Mouse (Mus musculus) liver, embryonic 13.5 days (tissue): Measurements from ENCODE around the gene Cpa3. TPM values are rescaled to one million over a fixed set of nuclear protein-coding genes. Genes with fewer than 3 reads are reported as not detected.

ENCODE experiments used
- ATAC-seq: fragments of 200-750 bp; cut with Nextera tagmentation; 2 replicates; pipeline ENCODE4 v1.8.0; 2017; ENCODE audit warnings: low read depth, mild to moderate bottlenecking, moderate number of reproducible peaks, moderate library complexity
- DNase-seq: peaks from one replicate; pipeline ENCODE4 v3.0.0; 2022
- H3K27ac ChIP-seq: fragments of 300-500 bp; sonication (generic); 2 replicates; pipeline ENCODE4 v1.5.1; 2015; ENCODE audit warnings: moderate library complexity, mild to moderate bottlenecking, inconsistent platforms
- H3K27me3 ChIP-seq: fragments of 300-500 bp; sonication (generic); 2 replicates; pipeline ENCODE4 v1.6.1; 2015; ENCODE audit warnings: mild to moderate bottlenecking, inconsistent platforms
- H3K36me3 ChIP-seq: fragments of 300-500 bp; sonication (generic); 2 replicates; pipeline ENCODE4 v1.6.1; 2015; ENCODE audit warnings: mild to moderate bottlenecking, inconsistent platforms
- H3K4me1 ChIP-seq: fragments of 300-500 bp; sonication (generic); replicated peaks from 2 replicates; pipeline ENCODE4 v1.6.1; 2015; ENCODE audit warnings: inconsistent platforms
- H3K4me2 ChIP-seq: fragments of 300-500 bp; sonication (generic); 2 replicates; pipeline ENCODE4 v1.6.1; 2015; ENCODE audit warnings: inconsistent platforms, mild to moderate bottlenecking, moderate library complexity
- H3K4me3 ChIP-seq: fragments of 300-500 bp; sonication (generic); replicated peaks from 2 replicates; pipeline ENCODE4 v1.5.1; 2015; ENCODE audit warnings: mild to moderate bottlenecking, inconsistent platforms
- H3K9ac ChIP-seq: fragments of 300-500 bp; sonication (generic); 2 replicates; pipeline ENCODE4 v1.6.1; 2015; ENCODE audit warnings: mild to moderate bottlenecking, inconsistent platforms
- H3K9me3 ChIP-seq: fragments of 300-500 bp; sonication (generic); replicated peaks from 2 replicates; pipeline ENCODE4 v1.6.1; 2016; ENCODE audit warnings: inconsistent platforms
- WGBS: fragments of 180-500 bp; shearing (Covaris S2); methylation state at CpG from one replicate; pipeline ENCODE4 v1.1.7; 2015; ENCODE audit not compliant: insufficient replicate concordance; 5-methylcytosine and 5-hydroxymethylcytosine counted together
- polyA plus RNA-seq: library from polyadenylated mRNA; unstranded; fragments of >200 nt; fragmentation: Nextera tagmentation; extraction: Ambion mirVana; gene quantifications from 2 replicates; pipeline ENCODE4 v1.2.1, GENCODE M21; 2015

Gene Cpa3
- 6.1 and 7.0 TPM in 2 replicates for polyA plus RNA-seq

GRCm38 (mm10) chr3:20242050-20242449 is at the start of gene Cpa3:
Gene Cpa3, minus strand, starts transcription at chr3:20242181.
- H3K4me3 ChIP-seq, result no peak within 1 kb of the TSS
- H3K9me3 ChIP-seq, result no peaks in the 10 kb centered on the region
- no peaks in the 10 kb centered on the region for H3K4me1 ChIP-seq
- no peak for DNase-seq
- no peak within 1 kb of the TSS for H3K4me2 ChIP-seq
- H3K36me3 ChIP-seq, result no peaks in the 10 kb centered on the region
- 8% methylated on average over 3 of the region's 3 CpGs for WGBS
- H3K27me3 ChIP-seq, result no peaks in the 10 kb centered on the region
- H3K9ac ChIP-seq, result no peak within 1 kb of the TSS
- H3K27ac ChIP-seq, result no peak within 1 kb of the TSS
- ATAC-seq, result no peak

GRCm38 (mm10) chr3:20291370-20291769 is 49.4 kb upstream of the Cpa3 start:
- H3K36me3 ChIP-seq, result no peaks in the 10 kb centered on the region
- ATAC-seq (no peak), DNase-seq (no peak)
- H3K9me3 ChIP-seq, result no peaks in the 10 kb centered on the region
- H3K27me3 ChIP-seq, result no peaks in the 10 kb centered on the region
- H3K4me2 ChIP-seq, result no peak overlapping the region
- no peaks in the 10 kb centered on the region for H3K4me1 ChIP-seq
- H3K4me3 ChIP-seq, result no peak overlapping the region
- no peak overlapping the region for H3K27ac ChIP-seq
- no peak overlapping the region for H3K9ac ChIP-seq

- Histone ChIP-seq H3K9me3 (no peaks in the 10 kb centered on the region), H3K27ac (no peak overlapping the region), H3K4me2 (no peak overlapping the region), H3K36me3 (no peaks in the 10 kb centered on the region), H3K9ac (no peak overlapping the region), H3K4me3 (no peak overlapping the region), H3K4me1 (no peaks in the 10 kb centered on the region), H3K27me3 (no peaks in the 10 kb centered on the region)
- DNase-seq, result no peak
- WGBS, result 78% methylated on average over 2 of the region's 2 CpGs
- no peak for ATAC-seq
These were observed 46.8 kb upstream of the Cpa3 start for GRCm38 (mm10) chr3:20288761-20289160.

- Histone ChIP-seq H3K9me3 (no peaks in the 10 kb centered on the region), H3K4me1 (no peaks in the 10 kb centered on the region), H3K27me3 (no peaks in the 10 kb centered on the region), H3K27ac (no peak overlapping the region), H3K9ac (no peak overlapping the region), H3K4me3 (no peak overlapping the region), H3K36me3 (no peaks in the 10 kb centered on the region), H3K4me2 (no peak overlapping the region)
- no peak for DNase-seq
- 42% methylated on average over 1 of the region's 1 CpGs for WGBS
- ATAC-seq, result no peak
These were observed 39.8 kb upstream of the Cpa3 start for GRCm38 (mm10) chr3:20281796-20282195.

- 63% methylated on average over 3 of the region's 3 CpGs for WGBS
- ATAC-seq, result no peak
These were observed 33.7 kb upstream of the Cpa3 start, which contains the start of gene Cpb1 for GRCm38 (mm10) chr3:20275633-20276032. Gene Cpb1, minus strand, starts transcription at chr3:20275733.

GRCm38 (mm10) chr3:20254566-20255479 is 12.8 kb upstream of the Cpa3 start:
- no peak for DNase-seq
- Histone ChIP-seq H3K9me3 (no peaks in the 10 kb centered on the region), H3K27me3 (no peaks in the 10 kb centered on the region), H3K27ac (no peak overlapping the region), H3K36me3 (no peaks in the 10 kb centered on the region), H3K4me3 (no peak overlapping the region), H3K4me1 (no peaks in the 10 kb centered on the region), H3K9ac (no peak overlapping the region), H3K4me2 (no peak overlapping the region)
- 36% methylated on average over 9 of the region's 9 CpGs for WGBS
- no peak for ATAC-seq

More at GRCm38 (mm10) chr3:20275633-20276032, 33.7 kb upstream of the Cpa3 start, which contains the start of gene Cpb1:
- Histone ChIP-seq H3K27me3 (no peaks in the 10 kb centered on the region), H3K36me3 (no peaks in the 10 kb centered on the region), H3K4me2 (no peak within 1 kb of the TSS), H3K4me3 (no peak within 1 kb of the TSS), H3K9me3 (no peaks in the 10 kb centered on the region), H3K27ac (no peak within 1 kb of the TSS), H3K4me1 (no peaks in the 10 kb centered on the region), H3K9ac (no peak within 1 kb of the TSS)
- no peak for DNase-seq

GRCm38 (mm10) chr3:20243913-20244312 is 1.9 kb upstream of the Cpa3 start:
- no peaks in the 10 kb centered on the region for H3K9me3 ChIP-seq
- WGBS, result 8% methylated on average over 1 of the region's 1 CpGs
- H3K27ac ChIP-seq, result no peak overlapping the region
- H3K4me1 ChIP-seq, result no peaks in the 10 kb centered on the region
- ATAC-seq (no peak), DNase-seq (no peak)
- no peak overlapping the region for H3K9ac ChIP-seq
- no peak overlapping the region for H3K4me2 ChIP-seq
- H3K36me3 ChIP-seq, result no peaks in the 10 kb centered on the region
- no peaks in the 10 kb centered on the region for H3K27me3 ChIP-seq
- no peak overlapping the region for H3K4me3 ChIP-seq

GRCm38 (mm10) chr3:20239741-20240140 is 2.2 kb downstream of the Cpa3 start:
- DNase-seq (no peak), ATAC-seq (no peak)
- Histone ChIP-seq H3K9me3 (no peaks in the 10 kb centered on the region), H3K27me3 (no peaks in the 10 kb centered on the region), H3K36me3 (no peaks in the 10 kb centered on the region), H3K4me1 (no peaks in the 10 kb centered on the region), H3K4me3 (no peak overlapping the region), H3K4me2 (no peak overlapping the region), H3K9ac (no peak overlapping the region), H3K27ac (no peak overlapping the region)
- WGBS, result 37% methylated on average over 3 of the region's 3 CpGs

- no peaks in the 10 kb centered on the region for H3K9me3 ChIP-seq
- no peak for ATAC-seq
- 67% methylated on average over 1 of the region's 1 CpGs for WGBS
These were observed 5.0 kb downstream of the Cpa3 start for GRCm38 (mm10) chr3:20236965-20237364.

GRCm38 (mm10) chr3:20229027-20229426 is 13.0 kb downstream of the Cpa3 start:
- Histone ChIP-seq H3K4me1 (no peaks in the 10 kb centered on the region), H3K4me2 (no peak overlapping the region), H3K36me3 (no peaks in the 10 kb centered on the region), H3K9me3 (no peaks in the 10 kb centered on the region), H3K4me3 (no peak overlapping the region), H3K27me3 (no peaks in the 10 kb centered on the region), H3K9ac (no peak overlapping the region), H3K27ac (no peak overlapping the region)
- DNase-seq (no peak), ATAC-seq (no peak)
- WGBS, result 30% methylated on average over 1 of the region's 1 CpGs

More at GRCm38 (mm10) chr3:20236965-20237364, 5.0 kb downstream of the Cpa3 start:
- Histone ChIP-seq H3K9ac (no peak overlapping the region), H3K4me3 (no peak overlapping the region), H3K4me1 (no peaks in the 10 kb centered on the region), H3K27ac (no peak overlapping the region), H3K4me2 (no peak overlapping the region), H3K36me3 (no peaks in the 10 kb centered on the region), H3K27me3 (no peaks in the 10 kb centered on the region)
- no peak for DNase-seq

GRCm38 (mm10) chr3:20225429-20225828 is 16.6 kb downstream of the Cpa3 start:
- DNase-seq, result no peak
- H3K9me3 ChIP-seq, result no peaks in the 10 kb centered on the region
- H3K4me3 ChIP-seq, result no peak overlapping the region
- no peak overlapping the region for H3K4me2 ChIP-seq
- no peak for ATAC-seq
- 40% methylated on average over 2 of the region's 2 CpGs for WGBS
- no peaks in the 10 kb centered on the region for H3K27me3 ChIP-seq
- H3K4me1 ChIP-seq, result no peaks in the 10 kb centered on the region
- no peak overlapping the region for H3K9ac ChIP-seq
- no peaks in the 10 kb centered on the region for H3K36me3 ChIP-seq
- no peak overlapping the region for H3K27ac ChIP-seq
